Mouse (Mus musculus) gastrocnemius, postnatal 4 days (tissue): ENCODE data around the gene Rgsl1. TPM values are rescaled to one million over a fixed set of nuclear protein-coding genes. Genes with fewer than 3 reads are reported as not detected.

Experiments used
- DNase-seq, 2 experiments: peaks; one replicate each; pipeline ENCODE4 v3.0.0; 2021 to 2022; ENCODE audit warnings: low spot score in 2 of 2, mixed read lengths in 2 of 2
- total RNA-seq, 2 experiments: library from RNA; stranded (reverse); gene quantifications; 2 replicates each; pipeline ENCODE4 v1.2.3; 2021

Rgsl1 gene
- total RNA-seq, 2 experiments from 2014 or later: 0.13 to 0.27 TPM

- DNase-seq: no peak
Observed at GRCm38 (mm10) chr1:153741551-153742316, 102.2 kb downstream of the Rgsl1 start.

DNA sequence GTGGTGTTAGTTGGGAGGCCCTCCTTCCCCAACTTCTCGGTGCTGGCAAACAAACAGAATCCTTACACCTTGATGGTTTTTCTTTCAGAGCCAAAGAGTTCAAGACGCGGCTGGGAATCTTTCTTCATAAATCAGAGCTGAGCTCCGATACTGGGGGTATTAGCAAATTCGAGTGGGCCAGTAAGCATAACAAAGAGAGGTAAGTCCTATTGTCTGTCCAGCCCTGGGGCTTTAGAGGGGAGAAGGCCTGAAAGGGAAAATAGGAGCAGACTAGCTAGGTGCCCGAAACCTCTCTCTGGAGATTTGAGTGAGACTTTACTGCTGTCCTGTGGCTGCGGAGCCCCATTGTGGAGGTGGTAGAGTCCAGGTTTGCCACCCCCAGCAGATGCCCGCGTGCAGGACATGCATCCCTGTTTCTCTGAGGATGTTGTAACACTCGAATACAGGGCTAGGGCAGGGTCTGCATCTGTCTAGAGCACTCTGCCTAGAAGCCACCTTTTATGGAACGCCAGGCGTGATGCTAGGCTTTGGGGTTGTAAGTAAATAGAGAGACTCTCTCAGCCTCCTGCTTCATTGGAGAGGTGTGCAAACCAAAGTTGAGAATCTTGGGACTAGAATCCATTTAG, 103.1 kb downstream of the Rgsl1 start:
- DNase-seq: no peak

- DNase-seq: peak; percentile 81 to 90
Observed at GRCm38 (mm10) chr1:153740145-153740544, 103.8 kb downstream of the Rgsl1 start, which contains the start of gene Rgs16. Gene Rgs16 (plus strand): TSS chr1:153740349.

- DNase-seq: no peak
Observed at GRCm38 (mm10) chr1:153739437-153740015, 104.4 kb downstream of the Rgsl1 start.

DNA sequence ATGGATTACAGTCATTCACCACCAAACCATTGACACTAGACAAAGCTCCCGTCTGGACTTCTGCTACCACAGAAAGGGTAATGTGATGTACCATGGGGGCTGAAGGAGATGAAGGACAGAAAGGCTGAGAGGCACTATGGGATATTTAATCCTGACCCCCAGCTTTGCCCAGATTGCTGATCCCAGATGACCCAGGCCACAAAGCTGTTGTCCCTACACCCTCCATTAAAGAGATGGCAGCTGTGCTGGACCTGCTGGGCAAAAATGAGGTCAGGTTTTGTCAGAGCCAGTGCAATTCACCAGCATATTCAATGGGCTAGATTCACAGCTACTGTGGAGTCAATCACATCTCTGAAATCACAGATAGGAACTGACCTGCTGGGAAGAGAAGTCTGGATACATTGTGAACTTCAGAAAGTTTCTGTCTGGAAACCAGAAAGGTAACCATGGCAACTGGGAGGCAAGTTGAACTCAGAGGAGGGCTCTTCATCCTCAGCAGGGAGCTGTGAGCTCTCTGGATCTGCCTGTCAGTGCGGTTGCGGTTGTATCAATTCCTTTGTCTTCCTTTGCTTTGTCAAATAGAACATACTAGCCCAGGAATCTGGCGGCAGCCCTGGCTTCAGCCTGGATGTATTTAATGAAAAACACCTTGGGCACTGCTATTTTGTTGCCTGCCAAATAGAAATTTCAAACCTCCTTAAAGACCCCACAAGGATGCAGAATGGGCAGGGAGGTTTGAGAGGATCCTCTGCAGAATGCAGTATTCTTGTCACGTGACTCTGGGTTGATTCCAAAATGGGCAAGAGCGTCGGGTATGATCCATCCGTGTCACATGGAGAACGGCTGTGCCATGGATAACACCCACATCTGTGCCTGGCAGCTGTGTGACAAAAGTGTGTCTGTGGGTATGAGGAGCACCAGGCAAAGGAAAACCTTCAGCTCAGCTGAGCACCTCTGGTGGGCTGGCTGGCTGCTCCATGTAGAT, 106.5 kb downstream of the Rgsl1 start:
- DNase-seq: no peak

DNA sequence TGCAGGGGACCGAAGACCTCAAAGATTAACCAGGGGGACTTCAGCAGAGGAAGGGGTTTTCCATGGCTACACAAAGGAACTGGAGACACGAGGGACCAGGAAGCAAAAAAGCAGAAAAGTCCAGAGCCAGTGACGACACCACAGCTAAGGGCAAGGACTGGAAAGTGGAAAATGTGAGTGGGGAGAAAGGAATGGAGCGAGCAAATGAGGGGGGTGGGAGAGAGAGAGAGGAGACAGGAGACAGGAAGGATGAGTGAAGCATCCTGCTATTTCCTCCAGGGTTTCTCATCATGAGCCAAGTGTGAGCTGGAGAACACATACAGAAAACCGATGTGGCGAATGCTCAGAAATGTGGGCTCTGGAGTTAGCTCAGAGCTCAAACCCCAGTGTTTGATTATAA, 107.8 kb downstream of the Rgsl1 start:
- no peak for DNase-seq

DNA sequence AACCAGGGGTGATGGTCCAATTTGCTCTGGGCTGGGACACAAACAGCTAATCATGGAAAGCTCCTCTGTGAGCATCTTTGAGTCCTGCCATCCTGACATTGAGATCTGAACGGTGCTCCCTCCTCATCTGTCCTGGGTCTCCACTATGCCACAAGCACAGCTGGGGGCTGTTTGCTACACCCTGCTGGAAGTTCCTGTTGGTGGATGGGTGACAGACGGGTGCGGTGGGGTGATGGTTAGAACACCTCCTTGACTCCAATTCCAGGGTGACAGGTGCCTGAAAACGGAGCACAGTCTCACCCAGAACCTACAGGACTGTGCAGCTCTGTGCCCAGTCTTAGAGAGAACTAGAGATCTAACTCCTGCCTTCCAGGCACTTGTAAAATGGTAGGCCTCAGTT, 109.1 kb downstream of the Rgsl1 start:
- no peak for DNase-seq

DNA sequence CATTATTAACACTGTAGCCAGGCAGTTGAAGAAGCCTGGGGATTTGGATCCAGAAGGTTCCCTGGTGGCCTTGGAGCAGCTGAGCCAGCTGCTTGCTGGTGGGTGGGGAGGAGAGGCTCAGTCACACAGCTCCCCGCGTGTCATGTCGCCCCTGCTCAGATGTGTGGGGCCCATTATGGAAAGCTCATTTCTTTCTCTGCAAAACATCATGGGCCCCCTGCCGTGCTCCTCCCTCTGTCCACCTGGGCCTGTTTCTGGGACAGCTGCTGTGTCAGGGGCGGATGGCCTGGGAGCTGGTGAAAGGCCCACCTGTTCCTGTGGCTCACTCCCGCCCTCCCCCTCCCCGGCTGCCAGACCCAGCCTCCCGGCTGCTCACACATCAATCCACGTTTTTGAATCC, 110.8 kb downstream of the Rgsl1 start:
- no peak for DNase-seq

DNA sequence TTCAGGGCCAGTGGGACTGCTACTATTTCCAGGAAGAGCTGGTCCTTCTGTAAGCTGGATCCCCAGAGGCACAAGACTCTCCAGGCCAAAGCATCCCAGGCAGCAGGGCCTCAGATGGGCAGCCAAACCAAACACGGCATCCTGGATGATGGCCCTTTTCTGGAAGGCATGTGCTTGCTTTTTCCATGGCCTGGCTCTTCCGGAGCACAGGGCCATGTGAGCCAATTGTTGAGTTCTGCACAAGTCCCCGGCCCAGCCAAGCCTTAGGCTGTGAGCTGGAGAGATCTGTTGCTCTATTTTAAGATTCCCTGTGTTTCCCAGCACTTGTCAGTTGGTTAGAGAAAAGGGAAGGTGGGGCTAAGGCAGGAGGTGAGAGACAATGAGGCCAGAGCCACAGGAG, 113.3 kb downstream of the Rgsl1 start:
- peak in 1 of 2 experiments; percentile 54 for DNase-seq

GRCm38 (mm10) chr1:153729806-153730205, 114.1 kb downstream of the Rgsl1 start:
- no peak for DNase-seq

Other genes with a start within 250 kb of the Rgsl1 start
- 1 to 10 TPM; 2.1 to 2.5 TPM for gene Rgs8, start 191.1 kb downstream of the Rgsl1 start, total RNA-seq
- gene Rgs16, start 103.8 kb downstream of the Rgsl1 start, total RNA-seq: 10 to 100 TPM; 13.8 to 16.9 TPM
- 10 to 100 TPM; 15.2 to 15.9 TPM for gene Rnasel, start 94.7 kb downstream of the Rgsl1 start, total RNA-seq
- not detected for gene Teddm1b, start 30.2 kb upstream of the Rgsl1 start, total RNA-seq
- not detected for gene Teddm1a, start 47.6 kb upstream of the Rgsl1 start, total RNA-seq
- gene Glul, start 55.8 kb upstream of the Rgsl1 start, total RNA-seq: 100 to 1,000 TPM; 114 to 130 TPM
- gene Teddm2, start 56.1 kb upstream of the Rgsl1 start, total RNA-seq: under 1 TPM; 0.65 to 0.88 TPM